Mouse (Mus musculus) stomach, embryonic 15.5 days (tissue): Measurements from ENCODE around the gene Cd300lf. TPM values are rescaled to one million over a fixed set of nuclear protein-coding genes. Genes with fewer than 3 reads are reported as not detected.

Experiments
- ATAC-seq: fragments of 200-750 bp; cut with Nextera tagmentation; 2 replicates; pipeline ENCODE4 v1.8.0; 2017; ENCODE audit warnings: low read depth, moderate number of reproducible peaks, moderate TSS enrichment; ENCODE audit not compliant: insufficient read depth, low FRiP score
- H3K27ac ChIP-seq: fragments of 300-500 bp; sonication (generic); 2 replicates; pipeline ENCODE4 v1.5.1; 2015; ENCODE audit warnings: mild to moderate bottlenecking, inconsistent platforms
- H3K27me3 ChIP-seq: fragments of 300-500 bp; sonication (generic); replicated peaks from 2 replicates; pipeline ENCODE4 v1.6.1; 2015; ENCODE audit warnings: inconsistent platforms
- H3K36me3 ChIP-seq: fragments of 300-500 bp; sonication (generic); 2 replicates; pipeline ENCODE4 v1.6.1; 2015; ENCODE audit warnings: inconsistent platforms
- H3K4me1 ChIP-seq: fragments of 300-500 bp; sonication (generic); 2 replicates; pipeline ENCODE4 v1.6.1; 2015; ENCODE audit warnings: inconsistent platforms
- H3K4me2 ChIP-seq: fragments of 300-500 bp; sonication (generic); 2 replicates; pipeline ENCODE4 v1.6.1; 2015; ENCODE audit warnings: mild to moderate bottlenecking, inconsistent platforms
- H3K4me3 ChIP-seq: fragments of 300-500 bp; sonication (generic); replicated peaks from 2 replicates; pipeline ENCODE4 v1.5.1; 2015; ENCODE audit warnings: inconsistent platforms
- H3K9ac ChIP-seq: fragments of 300-500 bp; sonication (generic); 2 replicates; pipeline ENCODE4 v1.6.1; 2015; ENCODE audit warnings: inconsistent platforms
- H3K9me3 ChIP-seq: fragments of 300-500 bp; sonication (generic); 2 replicates; pipeline ENCODE4 v1.6.1; 2016; ENCODE audit warnings: inconsistent platforms
- WGBS: fragments of 180-500 bp; shearing (Covaris S2); methylation state at CpG from one replicate; pipeline ENCODE4 v1.1.7; 2015; 5-methylcytosine and 5-hydroxymethylcytosine counted together
- polyA plus RNA-seq: library from polyadenylated mRNA; unstranded; fragments of >200 nt; fragmentation: Nextera tagmentation; extraction: Ambion mirVana; gene quantifications from 2 replicates; pipeline ENCODE4 v1.2.1, GENCODE M21; 2015

Gene Cd300lf
- polyA plus RNA-seq, 1 experiment from 2014 or later, result 2.1 TPM

DNA sequence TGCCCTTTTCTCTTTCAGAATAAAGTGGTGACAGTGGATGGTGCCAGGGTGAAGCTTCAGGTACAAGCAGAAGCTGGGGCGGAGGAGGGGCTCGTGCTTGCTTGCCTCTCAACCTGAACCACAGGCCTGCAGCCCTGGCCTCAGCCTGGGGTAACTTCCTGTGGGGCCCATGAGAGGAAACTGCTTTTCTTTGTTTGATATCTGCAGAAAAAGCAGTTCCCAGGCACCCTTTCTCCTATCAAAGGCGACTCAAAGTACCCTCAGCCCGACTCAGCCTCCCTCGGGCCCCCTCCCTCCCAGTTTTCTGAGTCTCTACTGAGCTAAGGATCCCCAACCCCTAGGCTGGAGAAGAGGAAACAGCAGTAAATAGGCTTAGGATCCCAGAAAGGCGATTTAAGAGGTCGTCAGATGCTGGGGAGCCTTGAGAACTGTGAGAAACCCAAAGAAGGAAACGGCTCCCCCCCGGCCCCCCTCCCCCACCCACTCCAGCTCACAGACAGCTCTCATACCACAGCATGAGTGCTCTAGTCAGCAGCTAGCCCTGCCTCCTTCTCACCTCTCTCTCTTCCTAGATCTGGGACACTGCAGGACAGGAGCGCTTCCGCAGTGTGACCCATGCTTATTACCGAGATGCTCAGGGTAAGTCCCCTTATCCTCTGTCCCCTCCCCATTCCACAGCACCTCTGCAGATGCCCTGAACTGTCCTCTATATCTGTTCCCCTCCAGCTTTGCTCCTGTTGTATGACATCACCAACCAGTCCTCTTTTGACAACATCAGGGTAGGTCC is 24.3 kb upstream of the Cd300lf start:
- H3K4me1 ChIP-seq, result peaks cover 40% of the 10 kb centered on the region
- ATAC-seq, result no peak

DNA sequence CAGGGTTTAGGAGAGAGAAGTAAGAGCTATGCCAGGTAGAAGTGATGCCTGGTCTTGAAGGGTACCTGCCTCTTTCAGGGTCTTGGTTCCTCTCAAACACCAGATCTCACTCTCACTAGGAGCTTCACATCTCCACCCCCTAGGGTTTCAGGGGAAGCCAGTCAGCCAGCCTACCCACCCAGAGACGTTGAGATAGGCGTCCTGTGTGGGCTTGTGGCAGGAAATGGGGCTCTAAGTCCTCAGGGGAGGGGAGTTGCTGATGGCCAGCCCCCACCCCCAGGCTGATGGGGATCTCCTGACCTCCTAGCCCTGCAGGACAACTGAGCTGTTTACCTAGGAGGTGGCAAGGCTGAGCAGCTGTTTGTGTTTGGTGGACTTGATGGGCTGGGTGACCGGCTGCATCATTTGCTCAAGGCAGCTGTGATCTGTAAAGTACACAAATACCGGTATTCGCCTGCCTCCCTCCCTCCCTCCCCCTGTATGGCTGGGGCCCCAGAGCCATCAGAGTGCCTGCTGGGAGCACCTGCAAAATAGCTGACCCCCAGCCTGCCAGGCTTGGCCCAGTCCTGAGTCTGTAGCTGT is 21.4 kb upstream of the Cd300lf start:
- H3K4me1 ChIP-seq, result peaks cover 29% of the 10 kb centered on the region
- H3K27ac ChIP-seq, result no peak overlapping the region
- no peak for ATAC-seq
- H3K4me3 ChIP-seq, result no peak overlapping the region
- no peak overlapping the region for H3K4me2 ChIP-seq
- no peaks in the 10 kb centered on the region for H3K36me3 ChIP-seq
- H3K9ac ChIP-seq, result no peak overlapping the region
- H3K27me3 ChIP-seq, result peaks cover 10% of the 10 kb centered on the region; the same call in 1 of the 2 replicates
- no peaks in the 10 kb centered on the region for H3K9me3 ChIP-seq
- 6% methylated on average over 5 of the region's 5 CpGs for WGBS

More for the DNA sequence above, 24.3 kb upstream of the Cd300lf start:
- Histone ChIP-seq H3K4me3 (no peak overlapping the region), H3K9ac (no peak overlapping the region), H3K27ac (peak overlapping the region; percentile 59), H3K27me3 (peaks cover 10% of the 10 kb centered on the region; the same call in 1 of the 2 replicates), H3K9me3 (no peaks in the 10 kb centered on the region), H3K36me3 (no peaks in the 10 kb centered on the region), H3K4me2 (no peak overlapping the region)
- WGBS, result 21% methylated on average over 12 of the region's 12 CpGs

- peaks cover 29% of the 10 kb centered on the region for H3K4me1 ChIP-seq
- WGBS, result under 1% methylated on average over 35 of the region's 35 CpGs
- no peaks in the 10 kb centered on the region for H3K36me3 ChIP-seq
- H3K9me3 ChIP-seq, result no peaks in the 10 kb centered on the region
- H3K9ac ChIP-seq, result peak overlapping the region; percentile 12; the same call in 1 of the 2 replicates
- ATAC-seq, result peak; percentile 73
- H3K27me3 ChIP-seq, result peaks cover 10% of the 10 kb centered on the region; the same call in 1 of the 2 replicates
- H3K4me3 ChIP-seq, result peak overlapping the region; percentile 39
- H3K27ac ChIP-seq, result no peak overlapping the region
- peak overlapping the region; percentile 60 for H3K4me2 ChIP-seq
These were observed 20.0 kb upstream of the Cd300lf start for GRCm38 (mm10) chr11:115153699-115154292.

DNA sequence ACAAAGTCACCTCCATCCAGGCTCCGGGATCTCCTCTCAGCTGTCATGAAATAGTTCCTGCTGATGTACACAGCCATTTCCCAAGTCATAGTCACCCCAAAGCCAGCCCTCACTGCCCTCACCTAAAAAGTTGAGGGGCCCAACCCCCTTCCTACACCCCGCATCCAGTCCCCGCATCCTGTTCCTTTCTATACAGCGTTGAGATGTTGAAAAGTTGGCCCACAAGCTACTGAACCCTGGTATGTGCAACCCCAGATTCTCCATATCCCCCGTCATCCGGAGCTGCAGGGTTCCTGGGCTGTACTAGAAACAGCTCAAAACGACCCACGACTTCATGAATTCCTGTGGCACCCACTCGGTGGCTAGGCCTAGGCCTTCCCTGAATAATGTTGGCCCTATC is 19.3 kb upstream of the Cd300lf start:
- no peak overlapping the region for H3K9ac ChIP-seq
- no peak overlapping the region; the same call in 1 of the 2 replicates for H3K4me2 ChIP-seq
- H3K27me3 ChIP-seq, result peaks cover 10% of the 10 kb centered on the region; the same call in 1 of the 2 replicates
- ATAC-seq, result no peak
- H3K27ac ChIP-seq, result no peak overlapping the region
- H3K4me1 ChIP-seq, result peaks cover 24% of the 10 kb centered on the region
- H3K9me3 ChIP-seq, result no peaks in the 10 kb centered on the region
- H3K4me3 ChIP-seq, result no peak overlapping the region
- H3K36me3 ChIP-seq, result no peaks in the 10 kb centered on the region
- WGBS, result 74% methylated on average over 9 of the region's 9 CpGs

DNA sequence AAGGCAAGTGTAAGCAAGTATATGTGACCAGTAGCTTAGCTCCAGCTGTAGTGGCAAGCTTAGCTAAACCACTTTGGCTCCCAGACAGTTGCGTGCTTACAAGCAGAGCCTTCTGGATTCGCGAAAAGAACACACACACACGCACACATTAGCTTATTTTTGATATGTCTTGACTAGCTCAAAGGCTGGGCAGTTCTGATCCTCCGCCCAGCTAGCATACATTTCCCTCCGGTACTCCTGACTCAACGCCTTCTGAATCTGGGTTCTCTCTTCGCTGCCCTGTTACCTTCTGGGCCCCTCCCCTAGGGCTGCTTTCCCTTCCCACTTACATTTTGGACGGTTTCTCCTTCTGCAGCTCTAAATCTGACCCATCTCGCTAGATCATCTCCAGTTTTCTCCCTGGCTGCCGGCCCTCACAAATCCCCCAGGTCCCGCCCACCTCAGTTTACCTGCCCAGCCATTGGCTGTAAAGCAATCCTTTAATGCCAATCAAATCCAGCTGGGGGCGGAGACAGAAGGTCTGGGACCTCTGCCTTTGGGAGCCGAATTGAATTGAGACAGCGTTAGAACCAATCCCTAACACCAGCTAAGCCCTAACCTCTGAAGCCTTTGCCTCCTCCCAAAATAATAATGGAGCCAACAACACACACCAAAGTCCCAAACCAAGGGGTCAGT is 18.1 kb upstream of the Cd300lf start:
- no peaks in the 10 kb centered on the region for H3K36me3 ChIP-seq
- no peak for ATAC-seq
- H3K27ac ChIP-seq, result no peak overlapping the region
- peaks cover 17% of the 10 kb centered on the region for H3K4me1 ChIP-seq
- peak overlapping the region; percentile 22 for H3K4me3 ChIP-seq
- H3K9ac ChIP-seq, result no peak overlapping the region
- H3K27me3 ChIP-seq, result peaks cover 10% of the 10 kb centered on the region; the same call in 1 of the 2 replicates
- WGBS, result 4% methylated on average over 15 of the region's 15 CpGs
- H3K4me2 ChIP-seq, result peak overlapping the region; percentile 53
- H3K9me3 ChIP-seq, result no peaks in the 10 kb centered on the region

- H3K36me3 ChIP-seq, result no peaks in the 10 kb centered on the region
- no peak overlapping the region for H3K9ac ChIP-seq
- ATAC-seq, result no peak
- no peak overlapping the region for H3K4me3 ChIP-seq
- H3K27me3 ChIP-seq, result peaks cover 10% of the 10 kb centered on the region; the same call in 1 of the 2 replicates
- WGBS, result 50% methylated on average over 6 of the region's 6 CpGs
- H3K4me1 ChIP-seq, result peaks cover 17% of the 10 kb centered on the region
- no peaks in the 10 kb centered on the region for H3K9me3 ChIP-seq
- no peak overlapping the region for H3K27ac ChIP-seq
- H3K4me2 ChIP-seq, result no peak overlapping the region
These were observed 17.0 kb upstream of the Cd300lf start for GRCm38 (mm10) chr11:115150741-115151254.

DNA sequence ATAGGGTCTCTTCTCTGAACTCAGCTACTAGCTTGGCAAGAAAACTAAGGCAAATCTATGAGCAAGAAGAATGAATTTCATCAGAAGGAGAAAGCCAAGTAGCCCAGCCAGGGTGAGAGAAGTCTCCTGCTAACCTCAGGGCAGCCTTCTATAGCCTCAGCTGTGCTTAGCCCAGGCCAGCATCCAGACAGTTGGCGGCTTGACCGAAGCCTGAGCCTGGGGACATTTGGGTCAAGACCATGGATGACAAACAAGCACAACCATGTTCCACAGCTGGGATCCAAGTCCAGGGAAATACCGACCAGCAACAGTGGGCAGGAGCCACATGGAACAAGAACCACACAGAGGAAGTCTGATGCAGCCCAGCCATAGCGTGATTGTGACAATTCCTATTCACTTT is 14.0 kb upstream of the Cd300lf start:
- H3K4me1 ChIP-seq, result peaks cover 9% of the 10 kb centered on the region; the same call in 1 of the 2 replicates
- H3K36me3 ChIP-seq, result no peaks in the 10 kb centered on the region
- H3K27ac ChIP-seq, result no peak overlapping the region
- WGBS, result 81% methylated on average over 4 of the region's 4 CpGs
- no peaks in the 10 kb centered on the region for H3K27me3 ChIP-seq
- ATAC-seq, result no peak
- H3K9me3 ChIP-seq, result no peaks in the 10 kb centered on the region
- no peak overlapping the region for H3K4me3 ChIP-seq
- no peak overlapping the region for H3K9ac ChIP-seq
- H3K4me2 ChIP-seq, result no peak overlapping the region

GRCm38 (mm10) chr11:115141970-115142369 is 8.2 kb upstream of the Cd300lf start:
- H3K27me3 ChIP-seq, result no peaks in the 10 kb centered on the region
- no peak overlapping the region for H3K4me3 ChIP-seq
- WGBS, result 70% methylated on average over 2 of the region's 2 CpGs
- H3K4me2 ChIP-seq, result no peak overlapping the region
- H3K27ac ChIP-seq, result no peak overlapping the region
- H3K9ac ChIP-seq, result no peak overlapping the region
- H3K9me3 ChIP-seq, result no peaks in the 10 kb centered on the region
- H3K36me3 ChIP-seq, result no peaks in the 10 kb centered on the region
- H3K4me1 ChIP-seq, result no peaks in the 10 kb centered on the region
- no peak for ATAC-seq

- Histone ChIP-seq H3K9me3 (no peaks in the 10 kb centered on the region), H3K9ac (no peak overlapping the region), H3K27ac (no peak overlapping the region), H3K4me2 (no peak overlapping the region), H3K36me3 (no peaks in the 10 kb centered on the region), H3K4me1 (no peaks in the 10 kb centered on the region), H3K27me3 (no peaks in the 10 kb centered on the region), H3K4me3 (no peak overlapping the region)
- 74% methylated on average over 5 of the region's 5 CpGs for WGBS
- no peak for ATAC-seq
These were observed 4.9 kb upstream of the Cd300lf start for GRCm38 (mm10) chr11:115138597-115139262.

GRCm38 (mm10) chr11:115131768-115132381 is 1.9 kb downstream of the Cd300lf start:
- 66% methylated on average over 8 of the region's 8 CpGs for WGBS
- Histone ChIP-seq H3K36me3 (no peaks in the 10 kb centered on the region), H3K4me2 (no peak overlapping the region), H3K27ac (no peak overlapping the region), H3K4me3 (no peak overlapping the region), H3K4me1 (no peaks in the 10 kb centered on the region), H3K9ac (no peak overlapping the region), H3K9me3 (no peaks in the 10 kb centered on the region), H3K27me3 (no peaks in the 10 kb centered on the region)
- ATAC-seq, result no peak
